Mouse (Mus musculus): ENCODE measurements around the gene Tmem178b. TPM values are rescaled to one million over a fixed set of nuclear protein-coding genes. Genes with fewer than 3 reads are reported as not detected.

Gene Tmem178b
- total RNA-seq, 1 experiment = 0.04 TPM

GRCm38 (mm10) chr6:40180551-40180950, 307.5 kb downstream of the Tmem178b start:
- H3K4me3 ChIP-seq (ENCODE audit: insufficient read depth in 1 of 2, low read depth in 1 of 2, low read length in 2 of 2, poor library complexity in 1 of 2, severe bottlenecking in 1 of 2) = no peak overlapping the region
- in situ Hi-C loops (cut with MboI; ENCODE audit: low sequenced_read_pairs in 2 of 2, unreplicated experiment in 2 of 2) = no loop called here
- no peak overlapping the region for H3K9ac ChIP-seq (ENCODE audit: insufficient read depth, low read depth, low read length, poor library complexity, severe bottlenecking)
- no peak overlapping the region for H3K27ac ChIP-seq (ENCODE audit: insufficient read depth, low read depth, low read length, poor library complexity, severe bottlenecking)
- no peaks in the 10 kb centered on the region for H3K9me3 ChIP-seq (ENCODE audit: control insufficient read depth, insufficient read depth, low read depth, low read length)
- H3K4me1 ChIP-seq (ENCODE audit: control insufficient read depth in 2 of 2, insufficient read depth in 2 of 2, low read length in 2 of 2, poor library complexity in 1 of 2) = no peaks in the 10 kb centered on the region
- TF ChIP-seq MAFK (IDR thresholded peaks at IDR 0.05; ENCODE audit: insufficient read depth, low read depth, low read length) (no peak), ZC3H11A (IDR thresholded peaks at IDR 0.05; ENCODE audit: borderline replicate concordance, low read depth, low read length) (no peak), ZNF384 (IDR thresholded peaks at IDR 0.05; ENCODE audit: low read depth, low read length) (no peak), CHD2 (IDR thresholded peaks at IDR 0.05; ENCODE audit: low read depth, low read length) (no peak), HCFC1 (IDR thresholded peaks at IDR 0.05; ENCODE audit: borderline replicate concordance, insufficient read depth, low read length) (no peak)
- H3K36me3 ChIP-seq (ENCODE audit: control insufficient read depth, insufficient read depth, low read length, poor library complexity, severe bottlenecking) = no peaks in the 10 kb centered on the region
- DNase-seq (ENCODE audit: low read depth, low spot score) = no peak

DNA sequence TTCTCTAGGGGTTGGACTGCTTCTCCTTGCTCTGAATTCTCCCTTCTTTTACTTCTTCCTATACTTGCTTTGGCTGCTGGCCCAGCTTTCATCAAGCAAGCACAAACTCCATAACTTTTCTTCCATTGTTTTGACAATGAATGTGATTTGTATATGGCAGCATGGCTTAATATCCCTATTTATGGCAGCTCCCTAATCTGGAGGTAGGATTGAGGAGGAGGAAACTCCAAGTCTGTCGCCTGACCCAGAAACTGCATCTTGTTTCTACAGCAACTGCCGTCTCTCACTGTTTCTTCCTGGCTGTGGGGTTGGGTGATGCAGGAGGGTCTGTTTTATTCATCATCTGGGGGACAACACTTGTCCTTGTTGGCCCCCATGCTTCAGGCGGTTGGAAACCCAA, 327.6 kb downstream of the Tmem178b start:
- DNase-seq (ENCODE audit: low read depth, low spot score) = no peak
- in situ Hi-C loops (cut with MboI; ENCODE audit: low sequenced_read_pairs in 2 of 2, unreplicated experiment in 2 of 2) = no loop called here

GRCm38 (mm10) chr6:40202602-40203001, 329.5 kb downstream of the Tmem178b start:
- H3K9me3 ChIP-seq (ENCODE audit: control insufficient read depth, insufficient read depth, low read depth, low read length) = no peaks in the 10 kb centered on the region
- H3K27ac ChIP-seq (ENCODE audit: insufficient read depth, low read depth, low read length, poor library complexity, severe bottlenecking) = no peak overlapping the region
- TF ChIP-seq CHD2 (IDR thresholded peaks at IDR 0.05; ENCODE audit: low read depth, low read length) = no peak
- no peak for TF ChIP-seq ZNF384 (IDR thresholded peaks at IDR 0.05; ENCODE audit: low read depth, low read length)
- TF ChIP-seq ZC3H11A (IDR thresholded peaks at IDR 0.05; ENCODE audit: borderline replicate concordance, low read depth, low read length) = no peak
- no peak for TF ChIP-seq HCFC1 (IDR thresholded peaks at IDR 0.05; ENCODE audit: borderline replicate concordance, insufficient read depth, low read length)
- no peak for TF ChIP-seq MAFK (IDR thresholded peaks at IDR 0.05; ENCODE audit: insufficient read depth, low read depth, low read length)
- no peak overlapping the region for H3K9ac ChIP-seq (ENCODE audit: insufficient read depth, low read depth, low read length, poor library complexity, severe bottlenecking)
- in situ Hi-C loops (cut with MboI; ENCODE audit: low sequenced_read_pairs in 2 of 2, unreplicated experiment in 2 of 2) = no loop called here
- H3K4me1 ChIP-seq (ENCODE audit: control insufficient read depth in 2 of 2, insufficient read depth in 2 of 2, low read length in 2 of 2, poor library complexity in 1 of 2) = 0 out of 4 replicates have a peak, but pooled peaks cover 0 to 1% of the 10 kb centered on the region in 2 experiments
- DNase-seq (ENCODE audit: low read depth, low spot score) = no peak
- H3K36me3 ChIP-seq (ENCODE audit: control insufficient read depth, insufficient read depth, low read length, poor library complexity, severe bottlenecking) = no peaks in the 10 kb centered on the region
- H3K4me3 ChIP-seq (ENCODE audit: insufficient read depth in 1 of 2, low read depth in 1 of 2, low read length in 2 of 2, poor library complexity in 1 of 2, severe bottlenecking in 1 of 2) = no peak overlapping the region

More for the DNA sequence above, 327.6 kb downstream of the Tmem178b start:
- H3K27ac ChIP-seq (ENCODE audit: insufficient read depth, low read depth, low read length, poor library complexity, severe bottlenecking) = no peak overlapping the region
- H3K4me1 ChIP-seq (ENCODE audit: control insufficient read depth in 2 of 2, insufficient read depth in 2 of 2, low read length in 2 of 2, poor library complexity in 1 of 2) = 0 out of 4 replicates have a peak, but pooled peaks cover 0 to 1% of the 10 kb centered on the region in 2 experiments
- H3K4me3 ChIP-seq (ENCODE audit: insufficient read depth in 1 of 2, low read depth in 1 of 2, low read length in 2 of 2, poor library complexity in 1 of 2, severe bottlenecking in 1 of 2) = no peak overlapping the region
- H3K9me3 ChIP-seq (ENCODE audit: control insufficient read depth, insufficient read depth, low read depth, low read length) = no peaks in the 10 kb centered on the region
- TF ChIP-seq CHD2 (IDR thresholded peaks at IDR 0.05; ENCODE audit: low read depth, low read length) = no peak
- no peak for TF ChIP-seq ZC3H11A (IDR thresholded peaks at IDR 0.05; ENCODE audit: borderline replicate concordance, low read depth, low read length)
- no peak for TF ChIP-seq MAFK (IDR thresholded peaks at IDR 0.05; ENCODE audit: insufficient read depth, low read depth, low read length)
- TF ChIP-seq HCFC1 (IDR thresholded peaks at IDR 0.05; ENCODE audit: borderline replicate concordance, insufficient read depth, low read length) = no peak
- TF ChIP-seq ZNF384 (IDR thresholded peaks at IDR 0.05; ENCODE audit: low read depth, low read length) = no peak
- no peak overlapping the region for H3K9ac ChIP-seq (ENCODE audit: insufficient read depth, low read depth, low read length, poor library complexity, severe bottlenecking)
- H3K36me3 ChIP-seq (ENCODE audit: control insufficient read depth, insufficient read depth, low read length, poor library complexity, severe bottlenecking) = no peaks in the 10 kb centered on the region

- no peaks in the 10 kb centered on the region for H3K36me3 ChIP-seq (ENCODE audit: control insufficient read depth, insufficient read depth, low read length, poor library complexity, severe bottlenecking)
- in situ Hi-C loops (cut with MboI; ENCODE audit: low sequenced_read_pairs in 2 of 2, unreplicated experiment in 2 of 2) = no loop called here
- no peaks in the 10 kb centered on the region for H3K9me3 ChIP-seq (ENCODE audit: control insufficient read depth, insufficient read depth, low read depth, low read length)
- H3K4me3 ChIP-seq (ENCODE audit: insufficient read depth in 1 of 2, low read depth in 1 of 2, low read length in 2 of 2, poor library complexity in 1 of 2, severe bottlenecking in 1 of 2) = no peak overlapping the region
- H3K4me1 ChIP-seq (ENCODE audit: control insufficient read depth in 2 of 2, insufficient read depth in 2 of 2, low read length in 2 of 2, poor library complexity in 1 of 2) = 0 out of 4 replicates have a peak, but pooled peaks cover 0 to 1% of the 10 kb centered on the region in 2 experiments
- H3K27ac ChIP-seq (ENCODE audit: insufficient read depth, low read depth, low read length, poor library complexity, severe bottlenecking) = no peak overlapping the region
- no peak for DNase-seq (ENCODE audit: low read depth, low spot score)
- H3K9ac ChIP-seq (ENCODE audit: insufficient read depth, low read depth, low read length, poor library complexity, severe bottlenecking) = no peak overlapping the region
- TF ChIP-seq ZC3H11A (IDR thresholded peaks at IDR 0.05; ENCODE audit: borderline replicate concordance, low read depth, low read length) (no peak), MAFK (IDR thresholded peaks at IDR 0.05; ENCODE audit: insufficient read depth, low read depth, low read length) (no peak), ZNF384 (IDR thresholded peaks at IDR 0.05; ENCODE audit: low read depth, low read length) (no peak), HCFC1 (IDR thresholded peaks at IDR 0.05; ENCODE audit: borderline replicate concordance, insufficient read depth, low read length) (no peak), CHD2 (IDR thresholded peaks at IDR 0.05; ENCODE audit: low read depth, low read length) (no peak)
Observed at GRCm38 (mm10) chr6:40205380-40205779, 332.3 kb downstream of the Tmem178b start.

All from ES-E14 (cell line).